Mouse (Mus musculus) right cerebral cortex, postnatal 25 days (tissue): Measurements from ENCODE around the gene Upk3bl.
"Not testable (repeated sequence)": the region's sequence is repeated elsewhere in the genome, so short reads cannot be mapped to it uniquely, and the experiment has no call there.

Experiments used
- DNase-seq: peaks from one replicate; pipeline ENCODE4 v3.0.0; 2022

Gene Upk3bl

GRCm38 (mm10) chr5:136049926-136050325, 4.4 kb upstream of the Upk3bl start:
- DNase-seq: no peak

DNA sequence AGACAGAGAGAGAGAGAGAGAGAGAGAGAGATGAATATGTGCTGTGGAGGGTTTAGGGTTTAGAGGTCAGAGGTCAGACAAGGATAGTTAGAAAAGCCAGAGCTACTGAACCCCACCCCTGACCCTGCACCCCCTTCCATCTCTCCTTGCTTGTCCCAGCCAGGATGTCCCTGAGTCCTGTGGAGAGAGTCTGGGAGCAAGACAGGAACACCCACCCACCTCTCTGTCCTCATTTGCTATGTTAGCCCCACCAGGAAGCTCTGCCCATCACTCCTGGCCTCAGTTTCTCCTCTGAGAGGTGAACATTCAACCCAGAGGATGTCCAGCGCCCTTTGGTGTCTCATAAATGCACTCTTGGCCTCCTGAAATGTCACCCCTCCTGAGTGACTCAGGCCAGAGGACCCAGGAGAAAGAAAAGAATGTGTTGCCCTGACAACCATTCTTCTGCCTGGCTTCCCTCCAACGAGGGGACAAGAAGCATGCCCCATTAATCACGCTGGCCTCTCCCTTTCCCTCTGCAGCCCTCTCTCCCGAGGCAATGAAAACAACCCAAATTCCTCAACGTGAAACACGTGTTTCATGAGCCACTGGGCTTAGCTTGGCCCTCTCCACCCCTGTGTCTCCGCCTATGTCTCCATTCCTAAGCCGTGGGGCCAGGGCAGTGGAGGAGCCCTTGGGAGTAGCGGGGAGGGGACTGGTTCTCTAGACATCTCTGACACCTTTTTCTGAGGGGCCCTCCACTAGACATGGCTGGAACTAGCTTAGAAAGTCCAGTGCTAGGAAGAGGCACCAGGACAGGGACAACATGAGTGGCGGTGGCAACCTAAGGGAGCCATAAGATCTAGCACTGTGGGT, 2.8 kb upstream of the Upk3bl start:
- DNase-seq: no peak

GRCm38 (mm10) chr5:136052861-136053655, 1.2 kb upstream of the Upk3bl start:
- DNase-seq: no peak

- DNase-seq: no peak
Observed at GRCm38 (mm10) chr5:136056062-136056461, 1.8 kb downstream of the Upk3bl start.

DNA sequence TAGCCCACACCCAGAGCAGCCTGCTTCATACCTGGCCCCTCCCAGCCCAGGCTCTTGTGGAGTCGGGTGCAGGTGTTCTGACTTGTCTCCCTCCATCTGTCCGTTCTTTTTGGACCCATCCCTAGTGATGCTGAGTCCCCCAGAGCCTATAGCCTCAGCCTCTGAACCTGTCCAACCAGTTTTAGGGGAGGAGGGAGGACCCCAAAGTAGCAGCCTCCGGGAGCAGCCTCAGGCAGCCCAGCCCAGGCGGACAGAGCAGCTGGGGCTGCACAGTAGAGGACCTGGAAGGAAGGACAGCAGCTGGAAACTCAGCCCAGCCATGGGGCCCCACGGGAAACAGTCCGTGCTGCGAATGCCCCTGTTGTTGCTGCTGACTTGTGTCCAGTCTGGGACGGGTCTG, 2.8 kb downstream of the Upk3bl start:
- DNase-seq: no peak

- peak; percentile 48 for DNase-seq
Observed at GRCm38 (mm10) chr5:136061567-136061966, 7.3 kb downstream of the Upk3bl start.

- no peak for DNase-seq
Observed at GRCm38 (mm10) chr5:136063920-136064319, 9.6 kb downstream of the Upk3bl start.

DNA sequence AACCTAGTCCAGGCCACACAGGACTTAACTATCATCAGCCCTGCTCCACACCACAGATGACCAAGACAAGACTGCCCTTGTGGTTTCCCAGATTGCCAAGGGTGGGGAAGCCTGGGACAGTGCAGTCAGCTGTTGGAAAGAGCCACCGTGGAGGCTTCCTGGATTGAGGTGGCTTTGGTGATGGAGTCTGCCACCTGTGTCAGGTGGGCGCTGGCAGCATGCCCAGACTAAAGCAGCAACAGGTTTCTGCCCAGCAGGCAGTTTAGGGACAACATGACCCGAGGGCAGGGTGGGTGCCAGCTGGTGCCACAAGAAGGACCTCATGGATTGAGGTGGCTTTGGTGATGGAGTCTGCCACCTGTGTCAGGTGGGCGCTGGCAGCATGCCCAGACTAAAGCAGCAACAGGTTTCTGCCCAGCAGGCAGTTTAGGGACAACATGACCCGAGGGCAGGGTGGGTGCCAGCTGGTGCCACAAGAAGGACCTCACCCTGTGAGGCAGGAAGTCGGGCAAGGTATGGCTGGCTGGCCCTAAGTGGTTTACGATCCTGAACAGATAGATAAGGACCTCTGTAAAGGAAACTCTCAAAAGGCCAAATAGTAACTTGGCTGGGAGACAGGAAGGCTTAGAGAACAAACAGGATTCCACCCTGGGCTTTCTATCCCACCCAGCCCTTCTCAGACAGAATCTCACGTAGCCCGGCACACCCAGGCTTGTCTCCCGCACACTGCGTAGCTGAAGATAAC, 12.3 kb downstream of the Upk3bl start:
- DNase-seq: not testable (repeated sequence)

GRCm38 (mm10) chr5:136069411-136069810, 15.1 kb downstream of the Upk3bl start:
- no peak for DNase-seq

DNA sequence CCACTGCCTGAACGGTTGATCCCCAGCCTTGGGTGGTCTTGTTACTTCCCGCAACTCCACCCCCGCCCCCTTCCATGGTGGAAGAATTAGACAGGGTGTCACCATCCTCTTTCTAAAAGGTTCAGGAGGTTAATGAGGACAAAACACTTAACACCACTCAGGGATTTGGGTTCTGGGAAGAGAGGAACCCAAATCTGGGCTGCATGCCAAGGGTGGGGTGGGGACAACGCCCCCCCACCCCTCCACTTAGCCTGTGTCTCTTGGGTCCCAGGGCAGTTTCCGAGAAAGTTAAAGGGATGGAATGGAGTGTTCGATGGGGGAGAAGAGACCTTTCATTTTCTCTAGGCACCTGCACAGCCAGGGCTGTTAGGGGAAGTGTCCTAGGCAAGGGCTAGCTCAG, 18.8 kb downstream of the Upk3bl start:
- DNase-seq: no peak

GRCm38 (mm10) chr5:136073526-136073925, 19.2 kb downstream of the Upk3bl start:
- DNase-seq: no peak

DNA sequence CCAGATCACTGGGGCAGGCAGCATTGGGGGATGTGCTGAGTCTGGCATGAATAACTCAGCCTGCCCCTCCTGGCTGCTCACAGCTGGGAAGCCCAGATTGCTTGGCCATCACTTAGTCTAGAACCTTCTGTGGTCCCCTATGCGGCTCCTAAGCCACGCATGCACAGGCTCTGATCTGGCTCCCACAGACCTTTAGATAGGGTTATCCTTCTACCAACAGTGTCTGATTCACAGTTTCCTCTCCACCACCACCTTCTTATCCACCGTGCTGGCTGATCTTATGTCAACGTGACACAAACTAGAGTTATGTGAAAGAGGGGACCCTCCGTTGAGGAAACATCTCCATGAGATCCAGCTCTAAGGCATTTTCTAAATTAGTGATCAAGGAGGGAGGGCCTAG, 20.8 kb downstream of the Upk3bl start:
- DNase-seq: no peak

- peak; percentile 9 for DNase-seq
Observed at GRCm38 (mm10) chr5:136076284-136076683, 22.0 kb downstream of the Upk3bl start.

GRCm38 (mm10) chr5:136077001-136077550, 22.8 kb downstream of the Upk3bl start:
- no peak for DNase-seq

DNA sequence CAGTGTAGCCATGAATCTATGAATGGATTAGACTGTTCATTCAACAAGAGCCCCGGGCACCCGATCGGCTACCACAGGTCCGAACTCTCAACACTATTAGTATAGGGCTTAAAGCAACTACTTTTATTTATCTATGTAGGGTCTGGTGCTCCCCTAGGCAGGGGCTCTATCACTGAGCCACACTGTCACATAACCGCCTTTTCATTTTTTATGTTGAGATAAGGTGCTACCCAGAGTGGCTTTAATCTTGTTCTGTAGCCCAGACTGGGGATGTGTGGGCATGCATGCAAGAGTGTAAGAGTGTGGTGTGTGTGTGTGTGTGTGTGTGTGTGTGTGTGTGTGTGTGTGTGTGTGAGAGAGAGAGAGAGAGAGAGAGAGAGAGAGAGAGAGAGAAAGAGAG, 23.8 kb downstream of the Upk3bl start:
- no peak for DNase-seq

DNA sequence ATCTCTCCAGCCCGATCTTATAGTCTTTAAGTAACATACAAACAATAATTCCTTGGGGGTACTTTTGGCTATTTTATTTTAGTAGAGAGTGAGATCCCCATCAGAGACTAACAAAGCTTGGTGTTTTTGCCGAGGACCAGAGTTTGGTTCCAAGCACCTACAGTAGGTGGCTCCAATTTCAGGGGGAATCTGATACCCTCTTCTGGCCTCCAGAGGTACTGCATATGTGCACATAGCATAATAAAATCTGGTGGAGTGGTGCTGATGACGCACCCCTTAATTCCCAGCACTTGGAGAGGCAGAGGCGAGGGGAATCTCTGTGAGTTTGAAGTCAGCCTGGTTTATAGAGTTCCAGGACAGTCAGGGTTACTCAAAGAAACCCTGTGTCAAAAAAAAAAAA, 28.1 kb downstream of the Upk3bl start:
- no peak for DNase-seq

- DNase-seq: peak; percentile 92
Observed at GRCm38 (mm10) chr5:136083669-136084107, 29.4 kb downstream of the Upk3bl start, which contains the start of gene Rasa4. TSS of gene Rasa4 (plus strand) at chr5:136083916.

DNA sequence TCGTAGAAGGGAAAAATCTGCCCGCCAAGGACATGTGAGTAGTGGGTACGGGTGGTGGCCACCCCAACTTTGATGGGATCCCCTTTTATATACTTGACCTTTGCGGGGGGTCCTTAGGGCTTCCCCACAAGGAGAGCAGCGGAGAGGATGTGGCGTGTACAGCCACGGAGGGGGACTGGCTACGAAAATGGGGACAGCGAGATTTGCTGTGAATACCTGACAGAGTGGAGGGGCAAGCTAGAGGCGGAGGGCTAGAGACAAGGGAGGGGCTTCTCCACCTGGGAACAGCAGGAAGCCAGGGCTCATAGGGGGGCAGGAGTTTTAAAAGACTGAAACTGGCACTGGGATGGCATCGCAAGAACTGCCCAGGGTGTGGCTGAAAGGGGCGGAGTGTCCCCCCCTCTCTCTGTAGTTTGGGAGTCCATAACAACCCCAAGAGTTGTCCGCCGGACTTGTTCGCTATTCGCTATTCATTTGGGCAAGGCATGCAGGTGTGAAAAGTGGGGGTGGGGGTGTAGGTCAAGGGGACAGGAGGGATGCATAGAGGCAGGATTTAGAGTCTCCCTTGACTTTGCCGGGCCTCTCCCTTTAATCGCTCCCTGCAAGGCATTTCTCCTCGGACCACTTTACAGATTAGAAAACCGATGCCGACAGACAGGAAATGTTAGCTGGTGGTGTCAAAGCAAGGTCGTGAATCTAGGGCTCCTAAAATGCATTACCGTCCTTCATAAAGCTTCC, 30.0 kb downstream of the Upk3bl start:
- no peak for DNase-seq

DNA sequence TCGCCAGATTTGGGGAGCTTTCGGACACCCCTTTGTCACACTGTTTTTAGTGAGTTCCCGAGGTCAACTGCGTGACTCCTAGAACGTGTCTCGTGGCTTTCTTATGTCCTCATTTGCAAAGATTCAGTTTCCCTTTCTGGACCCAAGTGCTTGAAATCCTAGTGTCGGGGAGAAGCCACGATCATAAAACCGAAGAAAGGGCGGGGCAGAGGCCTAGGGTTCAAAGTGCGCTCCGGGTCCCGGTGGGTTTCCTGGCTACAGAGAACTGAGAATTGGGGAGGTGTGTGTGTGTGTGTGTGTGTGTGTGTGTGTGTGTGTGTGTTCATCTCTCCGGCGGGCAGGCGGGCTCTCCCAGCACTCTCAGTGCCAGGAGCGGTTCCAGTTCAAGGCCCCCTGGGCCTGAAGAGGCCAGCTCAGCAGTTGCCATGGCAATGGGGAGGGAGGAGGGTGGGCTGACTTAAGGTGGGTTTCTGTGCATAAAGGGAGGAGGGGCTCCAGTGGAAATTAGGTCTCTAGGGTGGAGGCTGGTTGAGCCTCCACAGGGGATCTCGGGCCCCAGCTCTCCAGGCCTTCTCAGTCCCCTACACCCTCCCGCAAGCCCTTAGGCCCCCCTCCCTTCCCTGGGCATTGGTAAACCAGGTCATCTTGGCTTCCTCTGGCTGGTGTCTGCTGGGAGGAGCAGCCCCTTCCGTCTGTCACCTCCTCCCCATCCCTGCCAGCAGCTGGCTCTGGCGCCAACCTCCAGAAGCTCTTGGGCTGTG, 30.8 kb downstream of the Upk3bl start:
- no peak for DNase-seq

- no peak for DNase-seq
Observed at GRCm38 (mm10) chr5:136086290-136086689, 32.0 kb downstream of the Upk3bl start.

DNA sequence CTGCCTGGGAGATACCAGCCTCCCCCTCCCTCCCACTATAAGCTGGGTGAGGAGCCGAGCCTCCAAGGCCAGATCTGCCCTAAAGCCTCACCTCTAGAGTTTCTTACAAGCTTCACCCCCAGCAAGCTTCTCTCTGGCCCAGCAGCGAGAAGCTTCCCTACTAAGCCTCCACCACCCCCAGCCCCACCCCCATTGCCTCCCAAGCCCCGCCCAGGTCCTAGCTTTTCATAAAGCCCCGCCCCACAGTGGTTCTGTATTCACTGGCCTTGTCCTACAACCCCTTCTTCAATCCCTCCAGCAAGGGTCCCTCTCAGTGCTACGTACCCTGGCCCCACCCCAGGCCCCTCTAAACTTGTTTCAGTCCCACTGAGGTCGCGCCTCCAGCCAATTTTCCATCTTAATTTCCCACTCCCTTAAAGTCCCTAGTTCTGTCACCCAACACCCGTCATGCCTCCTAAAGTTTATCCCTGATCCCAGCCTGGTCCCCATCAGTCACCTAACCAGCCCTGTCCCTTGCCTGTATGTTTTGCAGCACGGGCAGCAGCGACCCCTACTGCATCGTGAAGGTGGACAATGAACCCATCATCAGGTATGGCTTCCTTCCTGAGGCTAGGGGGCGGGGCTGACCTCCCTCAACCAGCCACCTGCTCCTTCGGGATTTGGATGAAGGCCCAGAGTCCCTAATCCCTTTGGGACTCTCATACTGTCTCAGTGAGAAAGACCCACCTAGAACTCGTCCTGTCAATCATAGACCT, 34.7 kb downstream of the Upk3bl start:
- no peak for DNase-seq
